Mouse (Mus musculus) olfactory bulb, adult 2 months (tissue): ENCODE data around the gene Aprt.

Experiments used
- CTCF ChIP-seq: fragments of 200-500 bp; IDR thresholded peaks from 2 replicates; pipeline ENCODE4 v1.5.1; 2012; ENCODE audit warnings: low read depth, mild to moderate bottlenecking, low read length, moderate library complexity; ENCODE audit not compliant: insufficient read depth
- POLR2A ChIP-seq: fragments of 200-500 bp; IDR thresholded peaks from 2 replicates; pipeline ENCODE4 v1.6.1; 2012; ENCODE audit warnings: mild to moderate bottlenecking, low read depth, low read length, moderate library complexity; ENCODE audit not compliant: insufficient read depth

DNA sequence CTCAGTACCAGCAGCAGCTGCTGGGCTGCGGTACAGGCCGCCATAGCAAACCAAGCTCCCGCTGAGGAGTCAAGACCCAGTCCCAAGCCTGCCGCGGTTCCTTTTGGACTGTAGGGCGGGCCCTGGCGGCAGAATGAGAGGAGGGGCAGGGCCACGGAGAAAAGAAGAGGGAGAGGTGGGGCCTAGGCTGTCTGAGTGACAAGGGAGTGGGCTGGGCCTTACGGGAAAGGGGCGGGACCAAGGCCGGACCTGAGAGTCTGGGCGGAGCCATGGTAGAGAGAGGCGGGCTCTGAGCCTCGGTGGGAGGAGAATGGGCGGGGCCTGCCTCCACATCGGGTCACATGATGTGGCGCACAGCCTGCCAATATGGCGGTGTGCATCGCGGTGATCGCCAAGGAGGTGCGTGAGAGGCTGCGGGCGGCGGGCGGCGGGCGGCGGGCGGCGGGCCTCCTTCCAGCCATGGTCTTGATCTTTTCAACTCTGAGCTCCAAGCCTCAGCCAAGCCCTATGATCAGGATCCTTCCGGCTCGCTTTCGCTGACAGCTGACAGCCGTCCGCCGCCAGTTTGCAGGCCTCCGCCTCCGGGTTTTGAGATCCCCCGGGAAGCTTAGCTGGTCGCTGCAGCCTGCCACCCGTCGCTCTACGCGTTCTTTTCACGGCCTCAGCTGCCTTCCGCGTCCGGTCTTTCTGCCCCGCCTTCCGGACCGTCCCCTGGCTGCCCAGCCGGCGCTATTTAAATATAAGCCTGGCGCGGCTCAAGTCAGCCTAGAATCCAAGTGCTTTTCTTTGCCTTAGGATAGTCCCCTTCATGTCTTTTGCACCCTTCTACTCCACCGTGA lies 34.8 kb upstream of the Aprt start, which contains the start of the genes Galns and Trappc2l:
- TF ChIP-seq CTCF (0 out of 2 replicates have a peak, but pooled peaks have one; percentile 28), POLR2A (0 out of 2 replicates have a peak, but pooled peaks have one; percentile 38)
